Mouse (Mus musculus): Measurements from ENCODE around the gene 1700018F24Rik. TPM values are rescaled to one million over a fixed set of nuclear protein-coding genes. Genes with fewer than 3 reads are reported as not detected.
"Not testable (repeated sequence)": the region's sequence is repeated elsewhere in the genome, so short reads cannot be mapped to it uniquely, and the experiment has no call there.

The 1700018F24Rik gene
- total and polyA plus RNA-seq, 2 experiments = not detected

DNA sequence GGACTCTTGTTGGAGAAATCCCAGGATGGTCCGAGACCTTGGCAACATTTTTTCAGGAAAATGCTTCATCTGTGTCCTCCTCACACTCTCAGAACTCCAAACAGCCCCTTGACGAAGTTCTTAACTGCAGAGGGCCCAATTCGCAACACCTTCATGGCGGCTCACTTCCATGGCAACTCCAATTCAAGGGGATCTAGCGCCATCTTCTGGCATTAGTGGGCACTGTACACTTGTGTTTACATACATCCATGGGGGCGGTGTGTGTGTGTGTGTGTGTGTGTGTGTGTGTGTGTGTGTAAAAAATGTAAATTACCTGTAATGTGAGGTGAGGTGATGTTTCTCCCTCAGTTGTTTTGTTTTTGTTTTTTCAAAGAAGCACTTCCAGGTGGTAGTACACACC lies 28.6 kb downstream of the 1700018F24Rik start:
- TF ChIP-seq POLR2A (IDR thresholded peaks at IDR 0.05; ENCODE audit: extremely low read depth, insufficient read depth, low read length) = no peak
- 0 out of 2 replicates have a peak, but pooled peaks have one; percentile 8 for TF ChIP-seq CTCF (IDR thresholded peaks at IDR 0.05; ENCODE audit: low read depth, low read length)

DNA sequence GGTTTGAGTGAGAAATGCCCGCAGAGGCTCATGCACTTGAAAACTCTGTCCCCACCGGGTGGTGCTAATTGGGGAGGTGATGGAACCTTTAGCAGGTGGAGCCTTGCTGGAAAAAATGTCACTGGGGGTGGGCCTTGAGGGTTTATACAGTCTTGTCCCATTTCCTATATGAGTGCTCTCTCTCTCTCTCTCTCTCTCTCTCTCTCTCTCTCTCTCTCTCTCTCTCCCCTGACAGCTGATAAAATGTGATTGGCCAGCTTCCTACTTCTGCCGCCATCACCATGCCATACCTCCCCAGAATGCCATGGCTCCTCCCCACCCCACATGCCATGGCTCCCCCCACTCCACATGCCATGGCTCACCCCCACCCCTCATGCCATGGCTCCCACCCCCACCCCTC lies 32.3 kb downstream of the 1700018F24Rik start:
- DNase-seq (ENCODE audit: extremely low read depth, low read depth, low spot score) = no peak
- no peaks in the 10 kb centered on the region for H3K4me1 ChIP-seq (ENCODE audit: control insufficient read depth, insufficient read depth, low read length)
- no peak overlapping the region for H3K27ac ChIP-seq (replicated peaks; ENCODE audit: insufficient read depth, low read depth, low read length)
- no peak overlapping the region for H3K4me3 ChIP-seq (ENCODE audit: insufficient read depth, low read depth, low read length)
- H3K27me3 ChIP-seq (ENCODE audit: control insufficient read depth, insufficient read depth, low read length) = no peaks in the 10 kb centered on the region
- TF ChIP-seq POLR2A (IDR thresholded peaks at IDR 0.05; ENCODE audit: extremely low read depth, insufficient read depth, low read length) (no peak), CTCF (IDR thresholded peaks at IDR 0.05; ENCODE audit: low read depth, low read length) (no peak)
- no peaks in the 10 kb centered on the region for H3K36me3 ChIP-seq (ENCODE audit: control insufficient read depth, insufficient read depth, low read length)
- no peaks in the 10 kb centered on the region for H3K79me2 ChIP-seq (ENCODE audit: control insufficient read depth, insufficient read depth, low read length)
- WGBS = 65% methylated on average over 3 of the region's 3 CpGs
- H3K9ac ChIP-seq (ENCODE audit: low read depth, low read length) = no peak overlapping the region

More for the DNA sequence above, 28.6 kb downstream of the 1700018F24Rik start:
- WGBS = 71% methylated on average over 6 of the region's 6 CpGs
- H3K4me3 ChIP-seq (ENCODE audit: insufficient read depth, low read depth, low read length) = no peak overlapping the region
- H3K9ac ChIP-seq (ENCODE audit: low read depth, low read length) = no peak overlapping the region
- no peaks in the 10 kb centered on the region for H3K79me2 ChIP-seq (ENCODE audit: control insufficient read depth, insufficient read depth, low read length)
- no peaks in the 10 kb centered on the region for H3K36me3 ChIP-seq (ENCODE audit: control insufficient read depth, insufficient read depth, low read length)
- H3K27ac ChIP-seq (replicated peaks; ENCODE audit: insufficient read depth, low read depth, low read length) = no peak overlapping the region
- H3K27me3 ChIP-seq (ENCODE audit: control insufficient read depth, insufficient read depth, low read length) = no peaks in the 10 kb centered on the region
- H3K4me1 ChIP-seq (ENCODE audit: control insufficient read depth, insufficient read depth, low read length) = no peaks in the 10 kb centered on the region
- DNase-seq (ENCODE audit: extremely low read depth, low read depth, low spot score) = no peak

DNA sequence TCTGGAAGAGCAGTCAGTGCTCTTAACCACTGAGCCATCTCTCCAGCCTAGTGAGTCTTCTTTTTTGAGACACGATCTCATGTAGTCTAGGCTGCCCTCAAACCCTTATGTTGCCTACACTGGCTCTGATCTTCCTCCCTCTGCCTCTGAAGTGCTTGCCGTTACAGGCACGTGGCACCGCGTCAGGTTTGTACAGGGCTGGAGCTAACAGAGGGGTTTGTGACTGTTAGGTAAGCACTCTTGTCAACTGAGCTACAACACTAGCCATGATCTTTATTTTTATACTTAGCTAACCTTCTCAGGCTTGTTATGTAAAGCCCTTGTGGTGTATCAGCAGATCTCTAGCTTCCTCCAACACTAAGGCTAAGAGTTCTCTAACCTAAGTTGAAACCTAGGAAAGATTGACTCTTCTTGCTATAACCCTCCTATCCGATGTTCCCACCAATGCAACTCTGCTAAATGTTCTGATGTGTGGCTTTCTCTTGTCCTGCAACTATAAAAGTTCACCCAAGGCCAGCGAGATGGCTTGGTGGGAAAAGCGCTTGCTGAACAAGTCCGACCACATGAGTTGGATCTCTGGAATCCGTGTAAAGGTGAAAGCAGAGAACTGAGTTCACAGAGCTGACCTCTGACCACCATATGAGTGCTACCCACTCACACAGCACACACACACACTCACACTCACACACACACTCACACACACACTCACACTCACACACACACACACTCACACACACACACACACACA lies 39.2 kb downstream of the 1700018F24Rik start:
- TF ChIP-seq POLR2A (IDR thresholded peaks at IDR 0.05; ENCODE audit: extremely low read depth, insufficient read depth, low read length) (no peak), CTCF (IDR thresholded peaks at IDR 0.05; ENCODE audit: low read depth, low read length) (no peak)
- H3K79me2 ChIP-seq (ENCODE audit: control insufficient read depth, insufficient read depth, low read length) = peaks cover 11% of the 10 kb centered on the region; the same call in 1 of the 2 replicates
- H3K27ac ChIP-seq (replicated peaks; ENCODE audit: insufficient read depth, low read depth, low read length) = no peak overlapping the region
- H3K4me1 ChIP-seq (ENCODE audit: control insufficient read depth, insufficient read depth, low read length) = peaks cover 4% of the 10 kb centered on the region
- 86% methylated on average over 10 of the region's 10 CpGs for WGBS
- no peak overlapping the region for H3K4me3 ChIP-seq (ENCODE audit: insufficient read depth, low read depth, low read length)
- H3K36me3 ChIP-seq (ENCODE audit: control insufficient read depth, insufficient read depth, low read length) = no peaks in the 10 kb centered on the region
- no peak overlapping the region for H3K9ac ChIP-seq (ENCODE audit: low read depth, low read length)
- no peaks in the 10 kb centered on the region for H3K27me3 ChIP-seq (ENCODE audit: control insufficient read depth, insufficient read depth, low read length)
- no peak for DNase-seq (ENCODE audit: extremely low read depth, low read depth, low spot score)

DNA sequence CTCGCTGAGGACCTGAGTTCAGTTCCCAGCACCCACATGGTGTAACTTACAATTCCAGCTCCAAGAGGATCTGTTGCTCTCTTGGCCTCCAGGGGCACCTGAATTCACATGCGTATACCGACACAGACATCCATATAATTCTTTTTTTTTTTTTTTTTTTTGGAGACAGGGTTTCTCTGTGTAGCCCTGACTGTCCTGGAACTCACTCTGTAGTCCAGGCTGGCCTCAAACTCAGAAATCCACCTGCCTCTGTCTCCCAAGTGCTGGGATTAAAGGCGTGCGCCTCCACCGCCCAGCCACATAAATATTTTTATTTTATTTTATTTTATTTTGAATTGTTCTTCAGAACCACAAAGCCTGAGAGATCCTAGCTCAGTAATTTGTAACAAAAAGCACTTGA lies 40.4 kb downstream of the 1700018F24Rik start:
- Histone ChIP-seq H3K4me3 (ENCODE audit: insufficient read depth, low read depth, low read length) (peak overlapping the region; percentile 15), H3K79me2 (ENCODE audit: control insufficient read depth, insufficient read depth, low read length) (peaks cover 11% of the 10 kb centered on the region; the same call in 1 of the 2 replicates), H3K9ac (ENCODE audit: low read depth, low read length) (peak overlapping the region; percentile 16; the same call in 1 of the 2 replicates)
- not testable (repeated sequence) for H3K27ac ChIP-seq (replicated peaks; ENCODE audit: insufficient read depth, low read depth, low read length); H3K36me3 ChIP-seq (ENCODE audit: control insufficient read depth, insufficient read depth, low read length); H3K27me3 ChIP-seq (ENCODE audit: control insufficient read depth, insufficient read depth, low read length); DNase-seq (ENCODE audit: extremely low read depth, low read depth, low spot score); H3K4me1 ChIP-seq (ENCODE audit: control insufficient read depth, insufficient read depth, low read length)
- 49% methylated on average over 6 of the region's 6 CpGs for WGBS

DNA sequence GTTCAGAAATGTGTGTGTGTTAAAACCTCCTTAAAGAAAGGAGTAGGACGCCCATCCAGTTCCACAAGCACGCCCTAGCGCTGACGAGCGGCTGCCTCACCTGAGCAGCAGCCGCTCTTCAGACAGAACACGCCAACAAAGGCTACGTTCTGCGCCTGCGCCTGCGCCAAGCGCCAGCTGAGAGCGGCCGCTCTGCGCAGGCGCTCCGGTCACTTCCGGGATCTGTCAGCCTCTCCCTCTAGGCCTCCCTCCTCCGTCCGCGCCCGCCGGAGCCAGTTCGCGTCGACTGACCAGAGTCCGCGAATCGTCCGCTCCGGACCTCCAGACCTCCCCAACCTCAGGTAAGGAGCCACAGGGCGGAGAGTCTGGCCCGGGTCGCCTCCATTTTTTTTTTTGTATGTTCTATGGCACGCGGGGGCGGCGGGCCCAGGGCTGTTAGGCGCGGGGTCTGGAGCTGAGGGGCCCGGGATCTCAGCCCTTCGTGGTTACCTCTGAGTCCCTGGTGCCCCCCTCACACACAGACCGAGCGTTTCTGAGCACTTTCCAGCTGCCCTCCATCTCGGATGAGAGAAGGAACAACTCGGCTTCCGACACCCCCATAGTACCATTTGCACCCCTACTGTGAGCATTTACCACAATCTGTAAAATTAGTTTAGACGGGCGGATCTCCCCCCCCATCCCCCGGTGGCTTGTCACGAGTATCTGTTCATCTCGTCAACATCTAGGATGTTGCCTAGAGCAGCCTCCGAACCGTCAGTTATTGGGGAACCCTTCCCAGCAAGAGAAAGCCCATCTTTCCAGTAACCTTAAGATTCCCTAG lies 41.1 kb downstream of the 1700018F24Rik start, which contains the start of the genes Arpc1a and Kpna7:
Gene Arpc1a, plus strand, starts transcription at position 199 of the 820 bp plus-strand sequence.
Gene Kpna7, minus strand, starts transcription at position 399 of the 820 bp plus-strand sequence.
- Histone ChIP-seq H3K27ac (replicated peaks; ENCODE audit: insufficient read depth, low read depth, low read length) (peak within 1 kb of the TSS; percentile 50), H3K4me1 (ENCODE audit: control insufficient read depth, insufficient read depth, low read length) (peaks cover 4% of the 10 kb centered on the region), H3K79me2 (ENCODE audit: control insufficient read depth, insufficient read depth, low read length) (peaks cover 11% of the 10 kb centered on the region; the same call in 1 of the 2 replicates), H3K27me3 (ENCODE audit: control insufficient read depth, insufficient read depth, low read length) (no peaks in the 10 kb centered on the region), H3K4me3 (ENCODE audit: insufficient read depth, low read depth, low read length) (peak within 1 kb of the TSS; percentile 72), H3K36me3 (ENCODE audit: control insufficient read depth, insufficient read depth, low read length) (no peaks in the 10 kb centered on the region), H3K9ac (ENCODE audit: low read depth, low read length) (peak within 1 kb of the TSS; percentile 89)
- WGBS = under 1% methylated on average over 54 of the region's 54 CpGs
- peak; percentile 84 for DNase-seq (ENCODE audit: extremely low read depth, low read depth, low spot score)
- TF ChIP-seq POLR2A (IDR thresholded peaks at IDR 0.05; ENCODE audit: extremely low read depth, insufficient read depth, low read length) (peak; percentile 62; the same call in 1 of the 2 replicates), CTCF (IDR thresholded peaks at IDR 0.05; ENCODE audit: low read depth, low read length) (no peak)

Measured in liver, adult 2 months (tissue).